Mouse (Mus musculus) olfactory bulb, adult 2 months (tissue): ENCODE measurements around the gene Tbc1d15.

Experiments used
- CTCF ChIP-seq: fragments of 200-500 bp; IDR thresholded peaks from 2 replicates; pipeline ENCODE4 v1.5.1; 2012; ENCODE audit warnings: low read depth, mild to moderate bottlenecking, low read length, moderate library complexity; ENCODE audit not compliant: insufficient read depth
- POLR2A ChIP-seq: fragments of 200-500 bp; IDR thresholded peaks from 2 replicates; pipeline ENCODE4 v1.6.1; 2012; ENCODE audit warnings: mild to moderate bottlenecking, low read depth, low read length, moderate library complexity; ENCODE audit not compliant: insufficient read depth

DNA sequence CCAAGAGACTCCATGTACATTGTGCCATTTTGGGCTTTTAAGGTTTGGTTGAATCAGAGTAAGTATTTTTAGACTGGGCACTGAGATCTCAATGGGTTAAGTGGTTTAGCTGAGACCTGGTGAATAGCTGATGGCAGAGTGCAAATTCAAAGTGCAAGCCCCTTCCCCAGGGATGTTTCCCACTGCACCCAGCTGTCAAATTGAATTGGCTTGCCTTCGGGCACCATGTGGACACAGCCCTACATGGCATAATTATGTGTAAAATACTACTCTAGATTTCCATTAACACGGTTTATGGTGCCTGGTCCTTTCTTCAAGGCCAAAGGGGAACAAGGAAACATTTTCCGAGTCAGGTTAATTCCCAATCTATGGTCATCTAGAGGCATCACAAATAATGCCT is 70.2 kb downstream of the Tbc1d15 start:
- no peak for TF ChIP-seq CTCF
- no peak for TF ChIP-seq POLR2A
